Mouse (Mus musculus) liver, embryonic 14.5 days (tissue): ENCODE data around the gene Cbx8.

ENCODE experiments used
- CTCF ChIP-seq: IDR thresholded peaks from 2 replicates; pipeline ENCODE4 v1.5.1; 2016; ENCODE audit warnings: antibody characterized with exemption, low read depth, control low read depth
- EP300 ChIP-seq: IDR thresholded peaks from 2 replicates; pipeline ENCODE4 v1.6.1; 2016; ENCODE audit warnings: antibody characterized with exemption, low read depth

GRCm38 (mm10) chr11:119082638-119083599 is 42.1 kb upstream of the Cbx8 start:
- TF ChIP-seq CTCF (no peak), EP300 (no peak)
